Mouse (Mus musculus) erythroblast, embryonic 14.5 days (primary cell): ENCODE results near the gene Klk1b22.

ENCODE experiments used
- GATA1 ChIP-seq: IDR thresholded peaks from 2 replicates; pipeline ENCODE4 v1.6.1; 2012; ENCODE audit warnings: low read length, inconsistent platforms, mixed read lengths
- TAL1 ChIP-seq: IDR thresholded peaks from 3 replicates; pipeline ENCODE4 v1.6.1; 2012; ENCODE audit warnings: low read length, inconsistent platforms, mixed read lengths

DNA sequence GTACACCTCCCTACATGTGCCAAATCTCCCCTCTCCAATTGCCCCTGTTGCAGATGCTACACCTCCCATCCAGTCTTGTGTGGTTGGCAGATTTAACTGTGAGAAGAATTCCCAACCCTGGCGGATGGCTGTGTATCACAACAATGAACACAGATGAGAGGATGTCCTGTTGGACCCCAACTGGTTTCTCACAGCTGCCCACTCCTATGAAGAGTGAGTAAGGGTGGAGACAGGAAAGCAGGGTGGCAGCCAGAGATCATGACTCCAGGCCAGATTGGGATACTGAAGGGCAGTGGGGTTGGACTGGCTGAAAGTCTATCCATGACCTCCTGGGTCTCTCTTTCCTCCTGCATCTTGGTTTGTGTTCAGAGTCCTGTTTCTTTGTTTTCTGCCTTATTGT lies 16.4 kb upstream of the Klk1b22 start:
- TF ChIP-seq TAL1, result no peak
- TF ChIP-seq GATA1, result no peak
